Mouse (Mus musculus) MEL (cell line): ENCODE results near the gene Drc7. TPM values are rescaled to one million over a fixed set of nuclear protein-coding genes. Genes with fewer than 3 reads are reported as not detected.
A peak's percentile ranks its signal among the peaks of the same experiment; 100 is the strongest.

ENCODE experiments used
- DNase-seq: peaks from one replicate; pipeline ENCODE4 v3.0.0; 2011; ENCODE audit warnings: low read depth, low spot score
- H3K27ac ChIP-seq: 2 replicates; pipeline ENCODE4 v1.5.1; 2012; ENCODE audit warnings: low read depth, mild to moderate bottlenecking, control low read depth, low read length, moderate library complexity; ENCODE audit not compliant: control insufficient read depth
- H3K27me3 ChIP-seq, 2 experiments: fragments of 150-350 bp in 1 of 2; sonication (generic) in 1 of 2; 2 replicates each; pipeline ENCODE4 v1.6.1; 2012; ENCODE audit warnings: low read length in 2 of 2, mild to moderate bottlenecking in 2 of 2, improper control_type of control experiment in 1 of 2, moderate library complexity in 1 of 2; ENCODE audit not compliant: insufficient read depth in 2 of 2, control insufficient read depth in 1 of 2
- H3K36me3 ChIP-seq, 2 experiments: 2 replicates each; pipeline ENCODE4 v1.6.1; 2012 to 2014; ENCODE audit warnings: low read length in 2 of 2, improper control_type of control experiment in 1 of 2, inconsistent platforms in 1 of 2, mild to moderate bottlenecking in 1 of 2; ENCODE audit not compliant: insufficient read depth in 2 of 2, control insufficient read depth in 1 of 2
- H3K4me1 ChIP-seq, 2 experiments: fragments of 150-350 bp in 1 of 2; sonication (generic) in 1 of 2; 2 replicates each; pipeline ENCODE4 v1.6.1; 2012; ENCODE audit warnings: low read length in 2 of 2, improper control_type of control experiment in 1 of 2, mild to moderate bottlenecking in 1 of 2; ENCODE audit not compliant: insufficient read depth in 2 of 2, control insufficient read depth in 1 of 2
- H3K4me3 ChIP-seq, 2 experiments: fragments of 150-350 bp in 1 of 2; sonication (generic) in 1 of 2; 2 replicates each; pipeline ENCODE4 v1.5.1; 2012; ENCODE audit warnings: low read depth in 2 of 2, low read length in 2 of 2, mild to moderate bottlenecking in 2 of 2, moderate library complexity in 2 of 2, control low read depth in 1 of 2, improper control_type of control experiment in 1 of 2; ENCODE audit not compliant: control insufficient read depth in 1 of 2, insufficient read depth in 1 of 2
- H3K79me2 ChIP-seq: 2 replicates; pipeline ENCODE4 v1.6.1; 2012; ENCODE audit warnings: mild to moderate bottlenecking, low read length, moderate library complexity; ENCODE audit not compliant: control insufficient read depth, poor library complexity, insufficient read depth
- H3K9ac ChIP-seq: 2 replicates; pipeline ENCODE4 v1.6.1; 2012; ENCODE audit warnings: low read depth, mild to moderate bottlenecking, control low read depth, low read length, moderate library complexity; ENCODE audit not compliant: control insufficient read depth, poor library complexity, severe bottlenecking
- H3K9me3 ChIP-seq: fragments of 150-350 bp; sonication (generic); replicated peaks from 2 replicates; pipeline ENCODE4 v1.6.1; 2012; ENCODE audit warnings: mild to moderate bottlenecking, low read length, improper control_type of control experiment, moderate library complexity; ENCODE audit not compliant: insufficient read depth
- CHD1 ChIP-seq: IDR thresholded peaks from 2 replicates; pipeline ENCODE4 v1.6.1; 2012; ENCODE audit warnings: low read depth, mild to moderate bottlenecking, inconsistent platforms, low read length, improper control_type of control experiment
- ELF1 ChIP-seq: IDR thresholded peaks from 2 replicates; pipeline ENCODE4 v1.6.1; 2014; ENCODE audit warnings: low read depth, mild to moderate bottlenecking, inconsistent platforms, low read length, improper control_type of control experiment, moderate library complexity
- EP300 ChIP-seq, 2 experiments: IDR thresholded peaks; 2 replicates each; pipeline ENCODE4 v1.6.1; 2011; ENCODE audit warnings: improper control_type of control experiment in 2 of 2, low read length in 2 of 2, low read depth in 1 of 2, mild to moderate bottlenecking in 1 of 2
- ETS1 ChIP-seq: IDR thresholded peaks from 2 replicates; pipeline ENCODE4 v1.6.1; 2012; ENCODE audit warnings: low read depth, mild to moderate bottlenecking, inconsistent platforms, low read length, improper control_type of control experiment, moderate library complexity
- GATA1 ChIP-seq: IDR thresholded peaks from 2 replicates; pipeline ENCODE4 v1.6.1; 2011; ENCODE audit warnings: low read depth, low read length, improper control_type of control experiment
- HCFC1 ChIP-seq: IDR thresholded peaks from 2 replicates; pipeline ENCODE4 v1.6.1; 2012; ENCODE audit warnings: low read depth, mild to moderate bottlenecking, inconsistent platforms, low read length, improper control_type of control experiment, moderate library complexity
- KAT2A ChIP-seq: conservative IDR thresholded peaks from 2 replicates; pipeline ENCODE4 v1.6.1; 2012; ENCODE audit warnings: low read depth, low read length, improper control_type of control experiment, inconsistent platforms
- MAFK ChIP-seq: IDR thresholded peaks from 2 replicates; pipeline ENCODE4 v1.6.1; 2011; ENCODE audit warnings: low read depth, mild to moderate bottlenecking, low read length, improper control_type of control experiment, borderline replicate concordance
- MXI1 ChIP-seq: IDR thresholded peaks from 2 replicates; pipeline ENCODE4 v1.6.1; 2011; ENCODE audit warnings: mild to moderate bottlenecking, low read depth, low read length, improper control_type of control experiment
- MYB ChIP-seq: IDR thresholded peaks from 2 replicates; pipeline ENCODE4 v1.6.1; 2011; ENCODE audit warnings: mild to moderate bottlenecking, low read depth, low read length, improper control_type of control experiment
- MYC ChIP-seq: IDR thresholded peaks from 2 replicates; pipeline ENCODE4 v1.6.1; 2011; ENCODE audit warnings: low read depth, mild to moderate bottlenecking, low read length, improper control_type of control experiment, moderate library complexity
- NELFE ChIP-seq: IDR thresholded peaks from 2 replicates; pipeline ENCODE4 v1.6.1; 2011; ENCODE audit warnings: low read depth, low read length, improper control_type of control experiment
- POLR2AphosphoS5 ChIP-seq: IDR thresholded peaks from 2 replicates; pipeline ENCODE4 v1.6.1; 2012; ENCODE audit warnings: low read depth, borderline replicate concordance, mild to moderate bottlenecking, inconsistent platforms, low read length, moderate library complexity, mixed read lengths
- RCOR1 ChIP-seq: IDR thresholded peaks from 2 replicates; pipeline ENCODE4 v1.6.1; 2012; ENCODE audit warnings: low read depth, mild to moderate bottlenecking, inconsistent platforms, low read length, improper control_type of control experiment
- TCF12 ChIP-seq: IDR thresholded peaks from 2 replicates; pipeline ENCODE4 v1.6.1; 2014; ENCODE audit warnings: low read depth, mild to moderate bottlenecking, inconsistent platforms, low read length, improper control_type of control experiment, moderate library complexity
- USF1 ChIP-seq: IDR thresholded peaks from 2 replicates; pipeline ENCODE4 v1.6.1; 2014; ENCODE audit warnings: low read depth, mild to moderate bottlenecking, inconsistent platforms, low read length, improper control_type of control experiment, moderate library complexity
- ZC3H11A ChIP-seq: IDR thresholded peaks from 2 replicates; pipeline ENCODE4 v1.6.1; 2012; ENCODE audit warnings: low read depth, mild to moderate bottlenecking, inconsistent platforms, low read length, improper control_type of control experiment
- polyA plus RNA-seq, 2 experiments: library from polyadenylated mRNA; stranded (reverse) in 1 of 2; unstranded in 1 of 2; fragments of >175 nt in 1 of 2; fragments of >200 nt in 1 of 2; gene quantifications; 2 replicates each; pipeline versions ENCODE4 v1.2.1 to v1.2.4; 2012; ENCODE audit warnings: low replicate concordance in 2 of 2, low read depth in 1 of 2; ENCODE audit not compliant: insufficient read length in 2 of 2, insufficient read depth in 1 of 2, missing spikeins in 1 of 2
- total RNA-seq: library from RNA; depleted of rRNA; stranded (reverse); fragments of 300-350 nt; gene quantifications from 2 replicates; pipeline ENCODE4 v1.2.3, GENCODE M21; 2012

Drc7 gene
- total and polyA plus RNA-seq, 3 experiments, result 0.04 to 0.07 TPM; not detected in 1

GRCm38 (mm10) chr8:95054438-95054837 is 465 bp upstream of the Drc7 start:
- peaks cover 0 to 13% of the 10 kb centered on the region in 2 experiments; a peak in 2 of 4 replicates for H3K36me3 ChIP-seq
- H3K4me3 ChIP-seq, result no peak overlapping the region
- H3K79me2 ChIP-seq, result no peaks in the 10 kb centered on the region
- peak; percentile 32 for DNase-seq
- TF ChIP-seq HCFC1 (no peak), MYC (no peak), TCF12 (no peak), USF1 (no peak), MAFK (no peak), KAT2A (no peak), MYB (no peak), EP300 (IDR thresholded peaks at IDR 0.05; ENCODE audit: low read depth in 1 of 2, low read length in 2 of 2) (no peak), ZC3H11A (no peak), CHD1 (no peak), MXI1 (no peak), NELFE (no peak), ELF1 (no peak), RCOR1 (no peak), POLR2AphosphoS5 (no peak)
- peaks cover 0 to 3% of the 10 kb centered on the region in 2 experiments; a peak in 3 of 4 replicates for H3K27me3 ChIP-seq
- no peak overlapping the region for H3K9ac ChIP-seq
- H3K9me3 ChIP-seq, result no peaks in the 10 kb centered on the region
- H3K4me1 ChIP-seq, result peaks cover 6 to 28% of the 10 kb centered on the region in 2 experiments
- H3K27ac ChIP-seq, result no peak overlapping the region

- peak; percentile 16 for DNase-seq
- Histone ChIP-seq H3K9ac (no peak overlapping the region), H3K4me3 (no peak overlapping the region), H3K27ac (no peak overlapping the region), H3K27me3 (no peaks in the 10 kb centered on the region), H3K79me2 (no peaks in the 10 kb centered on the region), H3K4me1 (peaks cover 9 to 37% of the 10 kb centered on the region in 2 experiments)
- TF ChIP-seq ETS1 (no peak), EP300 (IDR thresholded peaks at IDR 0.05; ENCODE audit: low read depth in 1 of 2, low read length in 2 of 2) (peak in 1 of 2 experiments; percentile 22; a peak in 1 of 4 replicates), GATA1 (0 out of 2 replicates have a peak, but pooled peaks have one; percentile 28)
- TF ChIP-seq, all 39 proteins: peak for 2
- H3K9me3 ChIP-seq, result no peaks in the 10 kb centered on the region
- peaks cover 0 to 17% of the 10 kb centered on the region in 2 experiments; a peak in 2 of 4 replicates for H3K36me3 ChIP-seq
Measured at GRCm38 (mm10) chr8:95056414-95056813, 1.5 kb downstream of the Drc7 start.
